Mouse (Mus musculus) midbrain, postnatal 0 days (tissue): ENCODE data around the gene Bend5. TPM values are rescaled to one million over a fixed set of nuclear protein-coding genes. Genes with fewer than 3 reads are reported as not detected.

ENCODE experiments used
- ATAC-seq: fragments of 200-750 bp; cut with Nextera tagmentation; 2 replicates; pipeline ENCODE4 v1.8.0; 2017; ENCODE audit warnings: moderate number of reproducible peaks, mild to moderate bottlenecking, moderate TSS enrichment, moderate library complexity; ENCODE audit not compliant: low FRiP score
- DNase-seq: peaks from one replicate; pipeline ENCODE4 v3.0.0-alpha.2; 2015; ENCODE audit warnings: low spot score
- H3K27ac ChIP-seq: fragments of 300-500 bp; sonication (generic); 2 replicates; pipeline ENCODE4 v1.5.1; 2014; ENCODE audit warnings: low read depth, mild to moderate bottlenecking, low read length, mixed read lengths
- H3K27me3 ChIP-seq: fragments of 300-500 bp; sonication (generic); 2 replicates; pipeline ENCODE4 v1.6.1; 2014; ENCODE audit warnings: low read length, control low read depth, mixed read lengths; ENCODE audit not compliant: insufficient read depth
- H3K36me3 ChIP-seq: fragments of 300-500 bp; sonication (generic); 2 replicates; pipeline ENCODE4 v1.6.1; 2014; ENCODE audit warnings: low read length, control low read depth, mixed read lengths; ENCODE audit not compliant: insufficient read depth
- H3K4me1 ChIP-seq: fragments of 300-500 bp; sonication (generic); 2 replicates; pipeline ENCODE4 v1.6.1; 2014; ENCODE audit warnings: mild to moderate bottlenecking, control low read depth, antibody characterized with exemption, low read length, mixed read lengths; ENCODE audit not compliant: insufficient read depth
- H3K4me2 ChIP-seq: fragments of 300-500 bp; sonication (generic); 2 replicates; pipeline ENCODE4 v1.6.1; 2014; ENCODE audit warnings: low read depth, mild to moderate bottlenecking, low read length, mixed read lengths; ENCODE audit not compliant: poor library complexity, severe bottlenecking
- H3K4me3 ChIP-seq: fragments of 300-500 bp; sonication (generic); 2 replicates; pipeline ENCODE4 v1.5.1; 2014; ENCODE audit warnings: low read depth, mild to moderate bottlenecking, low read length, moderate library complexity
- H3K9ac ChIP-seq: fragments of 300-500 bp; sonication (generic); replicated peaks from 2 replicates; pipeline ENCODE4 v1.6.1; 2014; ENCODE audit warnings: mild to moderate bottlenecking, low read length, moderate library complexity, mixed read lengths; ENCODE audit not compliant: poor library complexity, severe bottlenecking
- H3K9me3 ChIP-seq: fragments of 300-500 bp; sonication (generic); 2 replicates; pipeline ENCODE4 v1.6.1; 2016; ENCODE audit warnings: low read length, control low read depth
- CTCF ChIP-seq: IDR thresholded peaks from 2 replicates; pipeline ENCODE4 v1.5.1; 2016; ENCODE audit warnings: antibody characterized with exemption, mild to moderate bottlenecking
- WGBS: fragments of 180-500 bp; shearing (Covaris S2); extraction: QIAGEN DNeasy Blood & Tissue Kit; methylation state at CpG from one replicate; pipeline ENCODE4 v1.1.7; 2014; 5-methylcytosine and 5-hydroxymethylcytosine counted together
- polyA plus RNA-seq: library from polyadenylated mRNA; unstranded; fragments of >200 nt; fragmentation: Nextera tagmentation; extraction: Ambion mirVana; gene quantifications from 2 replicates; pipeline ENCODE4 v1.2.1, GENCODE M21; 2015
- total RNA-seq: library from RNA; depleted of rRNA; stranded (reverse); fragments of >200 nt; gene quantifications from 2 replicates; pipeline ENCODE4 v1.2.3, GENCODE M21; 2014

Bend5 gene
- total and polyA plus RNA-seq, 2 experiments from 2014 or later: 50.8 to 65.1 TPM

- H3K9me3 ChIP-seq: no peaks in the 10 kb centered on the region
- H3K27me3 ChIP-seq: no peaks in the 10 kb centered on the region
- H3K27ac ChIP-seq: no peak overlapping the region
- H3K36me3 ChIP-seq: no peaks in the 10 kb centered on the region
- no peaks in the 10 kb centered on the region for H3K4me1 ChIP-seq
- no peak overlapping the region for H3K9ac ChIP-seq
- H3K4me3 ChIP-seq: no peak overlapping the region
- no peak for DNase-seq
- no peak overlapping the region for H3K4me2 ChIP-seq
- no peak for ATAC-seq
- no peak for TF ChIP-seq CTCF
These were observed 15.0 kb upstream of the Bend5 start for GRCm38 (mm10) chr4:111399784-111400183.

GRCm38 (mm10) chr4:111400676-111401075, 14.1 kb upstream of the Bend5 start:
- DNase-seq (peak; percentile 56), ATAC-seq (no peak)
- H3K4me1 ChIP-seq: no peaks in the 10 kb centered on the region
- H3K27ac ChIP-seq: no peak overlapping the region
- H3K36me3 ChIP-seq: no peaks in the 10 kb centered on the region
- no peak overlapping the region for H3K9ac ChIP-seq
- H3K27me3 ChIP-seq: no peaks in the 10 kb centered on the region
- H3K9me3 ChIP-seq: no peaks in the 10 kb centered on the region
- 67% methylated on average over 2 of the region's 2 CpGs for WGBS
- H3K4me2 ChIP-seq: no peak overlapping the region
- TF ChIP-seq CTCF: no peak
- no peak overlapping the region for H3K4me3 ChIP-seq

GRCm38 (mm10) chr4:111403243-111403642, 11.6 kb upstream of the Bend5 start:
- no peak overlapping the region for H3K4me2 ChIP-seq
- no peaks in the 10 kb centered on the region for H3K36me3 ChIP-seq
- H3K27me3 ChIP-seq: no peaks in the 10 kb centered on the region
- 35% methylated on average over 1 of the region's 1 CpGs for WGBS
- no peak overlapping the region for H3K9ac ChIP-seq
- no peak for TF ChIP-seq CTCF
- ATAC-seq: no peak
- no peaks in the 10 kb centered on the region for H3K4me1 ChIP-seq
- H3K9me3 ChIP-seq: no peaks in the 10 kb centered on the region
- no peak overlapping the region for H3K27ac ChIP-seq
- DNase-seq: no peak
- no peak overlapping the region for H3K4me3 ChIP-seq

GRCm38 (mm10) chr4:111410731-111411130, 4.1 kb upstream of the Bend5 start:
- DNase-seq (no peak), ATAC-seq (no peak)
- H3K27me3 ChIP-seq: no peaks in the 10 kb centered on the region
- no peak overlapping the region for H3K4me3 ChIP-seq
- H3K9me3 ChIP-seq: no peaks in the 10 kb centered on the region
- no peak overlapping the region for H3K27ac ChIP-seq
- H3K4me1 ChIP-seq: 0 out of 2 replicates have a peak, but pooled peaks cover 2% of the 10 kb centered on the region
- H3K9ac ChIP-seq: no peak overlapping the region
- H3K4me2 ChIP-seq: no peak overlapping the region
- WGBS: 85% methylated on average over 4 of the region's 4 CpGs
- H3K36me3 ChIP-seq: no peaks in the 10 kb centered on the region
- no peak for TF ChIP-seq CTCF

GRCm38 (mm10) chr4:111414399-111414798, 407 bp upstream of the Bend5 start:
- peak overlapping the region; percentile 93 for H3K4me3 ChIP-seq
- peak overlapping the region; percentile 89; the same call in 1 of the 2 replicates for H3K27ac ChIP-seq
- peak overlapping the region; percentile 96 for H3K9ac ChIP-seq
- ATAC-seq (peak; percentile 50; the same call in 1 of the 2 replicates), DNase-seq (peak; percentile 73)
- TF ChIP-seq CTCF: no peak
- peaks cover 22% of the 10 kb centered on the region; the same call in 1 of the 2 replicates for H3K4me1 ChIP-seq
- H3K9me3 ChIP-seq: no peaks in the 10 kb centered on the region
- peak overlapping the region; percentile 81 for H3K4me2 ChIP-seq
- 0% methylated on average over 6 of the region's 6 CpGs for WGBS
- H3K27me3 ChIP-seq: no peaks in the 10 kb centered on the region
- H3K36me3 ChIP-seq: peaks cover 4% of the 10 kb centered on the region

GRCm38 (mm10) chr4:111416126-111416525, 1.3 kb downstream of the Bend5 start:
- 54% methylated on average over 3 of the region's 3 CpGs for WGBS
- Histone ChIP-seq H3K27me3 (no peaks in the 10 kb centered on the region), H3K4me1 (peaks cover 22% of the 10 kb centered on the region; the same call in 1 of the 2 replicates)

More at GRCm38 (mm10) chr4:111416126-111416525, 1.3 kb downstream of the Bend5 start:
- H3K9ac ChIP-seq: peak overlapping the region; percentile 96
- peaks cover 4% of the 10 kb centered on the region for H3K36me3 ChIP-seq
- no peaks in the 10 kb centered on the region for H3K9me3 ChIP-seq
- DNase-seq (no peak), ATAC-seq (no peak)
- TF ChIP-seq CTCF: no peak
- H3K27ac ChIP-seq: 0 out of 2 replicates have a peak overlapping the region, but pooled peaks have one; percentile 89
- H3K4me3 ChIP-seq: peak overlapping the region; percentile 93
- peak overlapping the region; percentile 81 for H3K4me2 ChIP-seq
